Mouse (Mus musculus) spleen, adult 2 months (tissue): ENCODE measurements around the gene Snd1. TPM values are rescaled to one million over a fixed set of nuclear protein-coding genes. Genes with fewer than 3 reads are reported as not detected.

Experiments
- DNase-seq, 2 experiments: peaks; one replicate each; pipeline versions ENCODE4 v3.0.0 to v3.0.0-alpha.2; 2012 to 2021; ENCODE audit warnings: low spot score in 2 of 2, low read depth in 1 of 2
- H3K27ac ChIP-seq: fragments of 200-500 bp; 2 replicates; pipeline ENCODE4 v1.5.1; 2012; ENCODE audit warnings: low read length, inconsistent platforms; ENCODE audit not compliant: insufficient read depth
- H3K27me3 ChIP-seq: fragments of 200-500 bp; 2 replicates; pipeline ENCODE4 v1.6.1; 2012; ENCODE audit warnings: mild to moderate bottlenecking, moderate library complexity, low read length, inconsistent platforms; ENCODE audit not compliant: control insufficient read depth, insufficient read depth
- H3K36me3 ChIP-seq: fragments of 200-500 bp; 2 replicates; pipeline ENCODE4 v1.6.1; 2012; ENCODE audit warnings: mild to moderate bottlenecking, low read length, inconsistent platforms; ENCODE audit not compliant: control insufficient read depth, insufficient read depth
- H3K4me1 ChIP-seq: fragments of 200-500 bp; 2 replicates; pipeline ENCODE4 v1.6.1; 2011; ENCODE audit warnings: inconsistent platforms; ENCODE audit not compliant: control insufficient read depth, insufficient read depth, insufficient read length
- H3K4me3 ChIP-seq: fragments of 200-500 bp; 2 replicates; pipeline ENCODE4 v1.5.1; 2011; ENCODE audit warnings: mild to moderate bottlenecking, inconsistent platforms; ENCODE audit not compliant: insufficient read depth, insufficient read length; ENCODE audit errors: extremely low read depth
- CTCF ChIP-seq: fragments of 200-500 bp; IDR thresholded peaks from 2 replicates; pipeline ENCODE4 v1.5.1; 2011; ENCODE audit warnings: mild to moderate bottlenecking, inconsistent platforms; ENCODE audit not compliant: insufficient read depth, insufficient read length, insufficient replicate concordance; ENCODE audit errors: extremely low read depth
- POLR2A ChIP-seq: fragments of 200-500 bp; IDR thresholded peaks from 2 replicates; pipeline ENCODE4 v1.6.1; 2011; ENCODE audit warnings: low read depth, low read length, inconsistent platforms
- WGBS: fragments of 180-500 bp; shearing (Covaris S2); methylation state at CpG from one replicate; pipeline ENCODE4 v1.1.7; 2018; 5-methylcytosine and 5-hydroxymethylcytosine counted together
- polyA plus RNA-seq: library from polyadenylated mRNA; depleted of rRNA; stranded (reverse); fragments of >200 nt; gene quantifications from 2 replicates; pipeline ENCODE4 v1.2.3, GENCODE M21; 2012

Gene Snd1
- polyA plus RNA-seq, 1 experiment = 55.0 TPM

GRCm38 (mm10) chr6:28896762-28897320 lies 421.9 kb downstream of the Snd1 start:
- 67% methylated on average over 5 of the region's 5 CpGs for WGBS
- H3K27ac ChIP-seq = no peak overlapping the region
- no peaks in the 10 kb centered on the region for H3K4me1 ChIP-seq
- H3K27me3 ChIP-seq = no peaks in the 10 kb centered on the region
- no peak for TF ChIP-seq CTCF
- TF ChIP-seq POLR2A = no peak
- no peak overlapping the region for H3K4me3 ChIP-seq
- DNase-seq = no peak
- no peaks in the 10 kb centered on the region for H3K36me3 ChIP-seq

- no peaks in the 10 kb centered on the region for H3K27me3 ChIP-seq
- H3K4me3 ChIP-seq = no peak overlapping the region
- DNase-seq = no peak
- WGBS = 63% methylated on average over 11 of the region's 11 CpGs
- H3K36me3 ChIP-seq = no peaks in the 10 kb centered on the region
- no peak for TF ChIP-seq CTCF
- TF ChIP-seq POLR2A = no peak
- no peaks in the 10 kb centered on the region for H3K4me1 ChIP-seq
- no peak overlapping the region for H3K27ac ChIP-seq
Measured at GRCm38 (mm10) chr6:28897326-28898085, 422.6 kb downstream of the Snd1 start.

- Histone ChIP-seq H3K36me3 (no peaks in the 10 kb centered on the region), H3K4me3 (no peak overlapping the region), H3K27me3 (no peaks in the 10 kb centered on the region), H3K4me1 (no peaks in the 10 kb centered on the region), H3K27ac (no peak overlapping the region)
- peak; percentile 48; the same call in 1 of the 2 replicates for TF ChIP-seq CTCF
- TF ChIP-seq POLR2A = no peak
- WGBS = 24% methylated on average over 10 of the region's 10 CpGs
- DNase-seq = peak in 1 of 2 experiments; percentile 12
Measured at GRCm38 (mm10) chr6:28898836-28899235, 423.9 kb downstream of the Snd1 start.

GRCm38 (mm10) chr6:28902573-28902972 lies 427.6 kb downstream of the Snd1 start:
- Histone ChIP-seq H3K27ac (no peak overlapping the region), H3K4me1 (no peaks in the 10 kb centered on the region), H3K4me3 (no peak overlapping the region), H3K27me3 (no peaks in the 10 kb centered on the region), H3K36me3 (no peaks in the 10 kb centered on the region)
- 72% methylated on average over 2 of the region's 2 CpGs for WGBS
- DNase-seq = no peak
- TF ChIP-seq CTCF (no peak), POLR2A (no peak)

GRCm38 (mm10) chr6:28904417-28904816 lies 429.5 kb downstream of the Snd1 start:
- H3K4me3 ChIP-seq = no peak overlapping the region
- WGBS = 76% methylated on average over 4 of the region's 4 CpGs
- no peaks in the 10 kb centered on the region for H3K27me3 ChIP-seq
- TF ChIP-seq CTCF (no peak), POLR2A (no peak)
- no peak for DNase-seq
- no peaks in the 10 kb centered on the region for H3K36me3 ChIP-seq
- no peak overlapping the region for H3K27ac ChIP-seq
- no peaks in the 10 kb centered on the region for H3K4me1 ChIP-seq

- 73% methylated on average over 8 of the region's 8 CpGs for WGBS
- no peak for DNase-seq
- Histone ChIP-seq H3K4me1 (no peaks in the 10 kb centered on the region), H3K4me3 (no peak overlapping the region), H3K27ac (no peak overlapping the region), H3K27me3 (no peaks in the 10 kb centered on the region), H3K36me3 (no peaks in the 10 kb centered on the region)
- TF ChIP-seq CTCF (no peak), POLR2A (no peak)
Measured at GRCm38 (mm10) chr6:28905301-28905700, 430.4 kb downstream of the Snd1 start.

- Histone ChIP-seq H3K27ac (no peak overlapping the region), H3K4me3 (no peak overlapping the region), H3K4me1 (no peaks in the 10 kb centered on the region), H3K27me3 (no peaks in the 10 kb centered on the region), H3K36me3 (no peaks in the 10 kb centered on the region)
- 75% methylated on average over 15 of the region's 15 CpGs for WGBS
- TF ChIP-seq CTCF (no peak), POLR2A (no peak)
- no peak for DNase-seq
Measured at GRCm38 (mm10) chr6:28909866-28910265, 434.9 kb downstream of the Snd1 start.
